Mouse (Mus musculus): ENCODE results near the gene Pla2g4e.

DNA sequence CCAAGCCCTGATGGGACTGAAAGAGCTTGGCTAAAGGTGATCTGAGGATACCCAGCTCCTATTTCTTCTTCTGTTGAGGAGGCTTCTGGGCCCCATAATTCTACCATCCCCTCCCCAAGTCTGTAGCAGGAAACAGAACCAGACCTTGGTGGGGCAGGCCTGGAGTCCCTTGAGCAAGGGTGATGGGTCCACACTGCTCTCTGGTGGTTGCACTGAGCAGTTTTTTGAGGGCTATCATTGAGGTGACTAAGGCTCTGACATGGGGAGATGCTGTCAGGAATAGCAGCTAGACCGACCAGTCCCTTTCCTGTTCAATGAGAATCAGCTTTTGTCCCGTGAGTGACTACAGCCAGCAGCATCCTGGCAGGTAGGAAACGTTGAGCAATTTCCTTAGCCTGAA is 36.1 kb upstream of the Pla2g4e start:
- TF ChIP-seq ZNF384 (IDR thresholded peaks at IDR 0.05; ENCODE audit: low read depth, low read length) = no peak
- TF ChIP-seq HCFC1 (IDR thresholded peaks at IDR 0.05; ENCODE audit: borderline replicate concordance, insufficient read depth, low read length) = no peak
- no peak for TF ChIP-seq CHD2 (IDR thresholded peaks at IDR 0.05; ENCODE audit: low read depth, low read length)
- TF ChIP-seq MAFK (IDR thresholded peaks at IDR 0.05; ENCODE audit: insufficient read depth, low read depth, low read length) = no peak
